Mouse (Mus musculus) left cerebral cortex, postnatal 14 days (tissue): ENCODE data around the gene Psma5. TPM values are rescaled to one million over a fixed set of nuclear protein-coding genes. Genes with fewer than 3 reads are reported as not detected.

Experiments
- DNase-seq, 2 experiments: peaks; one replicate each; pipeline ENCODE4 v3.0.0; 2021 to 2022; ENCODE audit warnings: low spot score in 2 of 2, mixed read lengths in 1 of 2
- intact Hi-C: fragments of 180-260 bp; cut with DNase I; formaldehyde crosslinking; loops from one replicate; pipeline ENCODE4 v1.15.1; 2025
- total RNA-seq, 2 experiments: library from RNA; stranded (reverse); gene quantifications; 2 replicates each; pipeline ENCODE4 v1.2.3; 2021

Psma5 gene
- total RNA-seq, 2 experiments from 2014 or later, result 83.4 to 89.6 TPM

DNA sequence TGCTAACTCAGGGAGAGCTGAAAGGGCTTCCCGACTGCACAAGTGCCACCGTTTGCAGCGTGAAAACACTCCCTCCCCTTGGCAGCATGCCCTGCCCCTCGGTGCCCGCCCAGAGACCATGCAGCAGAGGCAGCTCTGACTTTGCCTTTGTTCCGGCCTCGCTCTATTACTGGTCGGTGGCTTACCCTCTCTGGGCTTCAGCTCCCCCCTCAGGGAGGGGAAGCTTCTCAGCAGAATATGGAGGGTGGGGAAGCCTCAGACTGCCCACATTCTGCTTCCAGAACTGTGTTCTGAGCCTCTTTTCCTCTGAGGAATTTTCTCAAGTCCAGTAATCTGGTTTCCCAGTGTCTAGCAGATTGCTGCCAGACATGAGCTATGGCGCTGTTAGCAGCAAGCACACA is 71.7 kb downstream of the Psma5 start:
- peak; percentile 52 to 62 for DNase-seq
- intact Hi-C loops, result no loop called here

Other genes starting within 250 kb of the Psma5 start
- 10 to 100 TPM; 66.2 to 73.0 TPM for gene Gstm1, start 239.0 kb upstream of the Psma5 start, total RNA-seq
- 10 to 100 TPM; 10.4 to 12.1 TPM for gene Gstm4, start 212.0 kb upstream of the Psma5 start, total RNA-seq
- gene Ampd2, start 170.3 kb upstream of the Psma5 start, total RNA-seq, result 10 to 100 TPM; 43.3 to 50.8 TPM
- not detected for gene Gnat2, start 164.1 kb upstream of the Psma5 start, total RNA-seq
- gene Gnai3, start 110.8 kb upstream of the Psma5 start, total RNA-seq, result 10 to 100 TPM; 31.1 to 34.1 TPM
- 10 to 100 TPM; 19.7 to 21.0 TPM for gene Gpr61, start 102.0 kb upstream of the Psma5 start, total RNA-seq
- 10 to 100 TPM; 55.3 to 57.7 TPM for gene Amigo1, start 70.6 kb upstream of the Psma5 start, total RNA-seq
- gene Cyb561d1, start 55.7 kb upstream of the Psma5 start, total RNA-seq, result 10 to 100 TPM; 13.7 to 14.7 TPM
- 10 to 100 TPM; 22.5 to 23.0 TPM for gene Atxn7l2, start 46.0 kb upstream of the Psma5 start, total RNA-seq
- gene Sypl2, start 30.3 kb upstream of the Psma5 start, total RNA-seq, result 1 to 10 TPM; 1.1 to 1.3 TPM
- gene Sort1, start 27.2 kb downstream of the Psma5 start, total RNA-seq, result 100 to 1,000 TPM; 245 to 264 TPM
- under 1 TPM in 1 of 2 experiments, not detected in 1; 0.55 TPM for gene Mybphl, start 108.0 kb downstream of the Psma5 start, total RNA-seq
- 10 to 100 TPM; 14.7 to 15.8 TPM for gene Psrc1, start 126.9 kb downstream of the Psma5 start, total RNA-seq
- gene Celsr2, start 158.6 kb downstream of the Psma5 start, total RNA-seq, result 100 to 1,000 TPM; 182 to 194 TPM
- gene Sars, start 188.3 kb downstream of the Psma5 start, total RNA-seq, result 100 to 1,000 TPM; 198 to 206 TPM